Mouse (Mus musculus): ENCODE data around the gene Dsn1. TPM values are rescaled to one million over a fixed set of nuclear protein-coding genes. Genes with fewer than 3 reads are reported as not detected.

Dsn1 gene
- total RNA-seq, 2 experiments from 2014 or later: 7.7 to 10.5 TPM

GRCm38 (mm10) chr2:157027106-157028008 is 20.4 kb upstream of the Dsn1 start:
- peak; percentile 63 to 69 for DNase-seq
- intact Hi-C loops (cut with DNase I): no loop called here

DNA sequence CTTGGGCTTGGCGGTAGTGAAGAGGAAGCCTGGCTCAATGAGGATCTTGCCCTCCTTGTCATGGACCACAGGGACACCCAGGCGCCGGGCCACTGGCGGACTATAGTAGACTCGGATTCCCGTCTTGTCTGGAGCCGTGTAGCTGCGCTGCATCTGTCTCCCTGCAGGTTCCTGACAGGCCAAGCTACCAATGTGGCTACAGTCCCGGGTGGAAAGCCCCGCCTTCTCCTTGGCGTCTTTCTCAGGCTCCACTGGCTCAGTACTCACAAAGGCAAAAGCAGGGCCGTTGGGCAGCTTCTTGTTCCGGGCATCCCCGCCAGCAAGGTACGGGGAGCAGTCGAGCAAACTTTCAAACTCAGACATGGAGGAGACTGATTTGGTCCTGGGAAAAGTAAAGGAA is 14.2 kb upstream of the Dsn1 start:
- no peak for DNase-seq
- intact Hi-C loops (cut with DNase I): no loop called here

- DNase-seq: no peak
- intact Hi-C loops (cut with DNase I): no loop called here
Measured at GRCm38 (mm10) chr2:157019228-157019627, 12.3 kb upstream of the Dsn1 start.

DNA sequence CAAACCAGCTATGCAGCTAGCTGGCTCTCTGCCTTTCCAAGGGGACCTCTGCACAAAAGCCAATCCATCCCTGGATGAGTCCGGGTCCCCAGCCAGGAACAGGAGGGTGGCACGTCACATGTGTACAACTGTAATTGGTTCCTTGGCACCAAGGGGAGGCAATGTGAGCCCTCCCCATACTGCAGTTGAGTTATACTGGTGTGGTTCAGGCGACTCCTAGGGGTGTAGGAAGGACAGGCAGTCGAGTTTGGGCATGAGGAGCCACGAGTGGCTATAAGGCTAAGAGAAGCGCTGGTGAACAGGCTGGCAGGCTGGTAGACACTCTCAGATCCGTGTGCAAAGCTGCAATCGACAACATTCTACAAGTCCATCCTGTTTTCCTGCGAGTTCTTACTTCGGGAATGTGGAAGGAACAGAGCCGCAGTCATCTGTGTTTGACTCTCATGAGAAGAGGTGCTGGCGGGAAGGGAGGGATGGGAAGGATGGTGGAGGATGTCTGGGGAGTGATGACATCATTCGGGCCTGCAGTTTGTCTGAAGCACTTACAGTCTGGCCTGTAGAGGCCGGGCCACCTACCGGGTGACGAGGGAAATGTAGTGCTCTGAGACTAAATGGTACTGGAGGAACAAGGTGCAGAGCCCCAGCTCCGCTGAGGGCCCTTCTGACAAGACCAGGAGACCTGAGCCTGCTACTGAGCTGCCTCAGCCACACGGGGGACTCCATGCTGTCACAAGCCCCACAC is 9.7 kb upstream of the Dsn1 start:
- intact Hi-C loops (cut with DNase I): no loop called here
- DNase-seq: peak; percentile 28 to 40

DNA sequence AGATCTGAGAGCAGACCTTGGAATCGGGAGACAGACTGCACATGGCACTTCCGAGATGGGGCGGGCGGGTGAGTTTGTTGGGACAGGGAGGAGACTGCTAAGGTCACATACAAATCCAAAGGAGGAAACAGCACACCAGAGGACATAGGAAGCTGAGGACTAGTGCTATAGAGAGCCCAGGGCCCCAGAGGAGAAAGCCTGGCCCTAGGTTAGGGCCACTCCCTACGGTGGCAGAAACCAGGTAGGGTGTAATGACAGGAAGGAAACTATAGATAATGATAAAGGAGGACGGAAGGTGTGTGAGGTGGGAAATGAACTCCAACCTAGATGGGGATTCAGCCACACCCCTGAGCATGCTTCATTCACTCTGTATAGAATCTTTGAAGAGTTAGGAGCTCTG is 5.4 kb upstream of the Dsn1 start:
- no peak for DNase-seq
- intact Hi-C loops (cut with DNase I): no loop called here

DNA sequence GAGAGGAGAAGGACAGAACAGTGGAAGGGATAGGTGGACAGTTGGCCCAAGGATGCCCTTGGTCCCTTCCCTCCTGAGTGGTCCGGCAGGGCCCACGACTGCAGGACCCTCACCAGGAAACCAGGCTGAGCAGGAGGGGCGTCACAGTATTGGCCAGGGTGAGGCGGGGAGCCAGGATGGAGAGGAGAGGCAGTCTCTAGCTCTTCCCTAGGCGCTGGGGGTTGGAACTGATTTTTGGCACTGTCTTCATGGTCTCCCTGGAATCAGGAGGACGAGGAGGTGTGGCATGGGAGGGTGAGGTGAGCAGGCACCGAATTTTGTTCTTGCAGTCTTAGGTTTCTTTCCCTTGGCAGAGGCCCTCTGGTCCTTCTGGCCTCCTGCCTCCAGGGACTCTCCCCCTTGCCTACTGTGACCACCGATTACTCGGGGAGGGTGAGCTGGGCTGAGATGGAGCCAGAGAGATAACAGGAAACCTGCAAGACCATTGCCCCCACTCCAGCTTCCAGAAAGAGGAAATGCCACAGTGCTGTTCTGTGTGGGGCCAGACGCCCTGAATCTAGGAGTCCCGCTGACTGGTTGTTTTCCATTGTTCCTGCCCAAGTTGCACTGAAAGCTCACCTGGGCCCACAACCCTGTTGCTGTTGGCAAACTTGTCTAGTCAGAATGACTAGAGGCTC is 3.8 kb upstream of the Dsn1 start:
- no peak for DNase-seq
- intact Hi-C loops (cut with DNase I): no loop called here

- intact Hi-C loops (cut with DNase I): no loop called here
- no peak for DNase-seq
Measured at GRCm38 (mm10) chr2:157010121-157010520, 3.2 kb upstream of the Dsn1 start.

DNA sequence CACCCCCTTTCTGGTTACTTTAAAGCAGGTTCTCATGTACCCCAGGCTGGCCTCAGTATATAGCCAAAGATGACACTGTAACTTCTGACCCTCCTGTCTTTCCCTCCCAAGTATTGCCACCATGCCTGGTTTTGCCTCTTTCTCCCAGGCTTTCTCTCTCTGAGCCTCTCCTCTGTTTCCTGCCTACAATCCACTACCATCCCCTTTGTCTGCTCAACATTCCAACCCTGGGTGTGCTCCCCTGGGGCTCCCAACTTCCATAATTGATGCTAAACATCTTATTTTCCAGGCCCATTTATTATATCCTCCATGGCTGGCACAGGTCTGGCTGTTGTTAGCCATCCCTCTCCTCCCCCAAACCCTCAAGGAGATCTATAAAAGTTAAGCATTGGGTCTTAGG is 1.6 kb upstream of the Dsn1 start:
- intact Hi-C loops (cut with DNase I): no loop called here
- no peak for DNase-seq

GRCm38 (mm10) chr2:157007234-157007596 is 261 bp upstream of the Dsn1 start:
- DNase-seq: no peak
- intact Hi-C loops (cut with DNase I): no loop called here

GRCm38 (mm10) chr2:157002321-157002720 is 4.6 kb downstream of the Dsn1 start:
- DNase-seq: no peak
- intact Hi-C loops (cut with DNase I): no loop called here

GRCm38 (mm10) chr2:156998263-156998662 is 8.7 kb downstream of the Dsn1 start:
- no peak for DNase-seq
- intact Hi-C loops (cut with DNase I): loop anchor here (5.0 kb wide), 1 partner anchor 191 kb away; no protein-coding TSS in a partner anchor

- peak; percentile 57 to 60 for DNase-seq
- intact Hi-C loops (cut with DNase I): loop anchor here (1.0 to 5.0 kb wide), 3 partner anchors 92 to 189 kb away; no protein-coding TSS in a partner anchor
Measured at GRCm38 (mm10) chr2:156996576-156996975, 10.4 kb downstream of the Dsn1 start.

- intact Hi-C loops (cut with DNase I): loop anchor here (5.0 kb wide), 1 partner anchor 269 kb away; no protein-coding TSS in a partner anchor
- peak; percentile 95 to 98 for DNase-seq
Measured at GRCm38 (mm10) chr2:156991470-156992319, 15.3 kb downstream of the Dsn1 start, which contains the start of gene Ndrg3. Gene Ndrg3, minus strand, starts transcription at chr2:156992056.

- intact Hi-C loops (cut with DNase I): loop anchor here (5.0 kb wide), 1 partner anchor 269 kb away; no protein-coding TSS in a partner anchor
- DNase-seq: peak; percentile 22 to 33
Measured at GRCm38 (mm10) chr2:156990727-156991431, 16.1 kb downstream of the Dsn1 start.

DNA sequence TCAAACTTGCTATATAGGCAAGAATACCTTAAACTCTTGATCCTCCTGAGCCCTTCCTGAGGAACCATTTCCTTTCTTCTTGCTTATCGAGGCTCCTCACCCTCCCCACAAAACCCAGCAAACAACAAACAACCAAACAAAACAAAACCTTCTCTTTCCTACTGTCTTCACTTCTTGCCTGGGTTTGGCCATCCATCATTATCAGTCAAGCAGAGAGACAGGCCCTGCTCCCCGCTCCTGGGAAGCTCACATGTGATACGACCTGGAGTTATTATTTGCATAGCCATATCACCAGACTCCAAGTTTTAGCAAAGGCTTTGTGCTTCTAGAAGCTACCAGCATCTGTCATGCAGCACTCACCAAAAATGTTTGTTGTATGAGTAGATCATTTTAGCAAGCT is 19.6 kb downstream of the Dsn1 start:
- intact Hi-C loops (cut with DNase I): no loop called here
- no peak for DNase-seq

DNA sequence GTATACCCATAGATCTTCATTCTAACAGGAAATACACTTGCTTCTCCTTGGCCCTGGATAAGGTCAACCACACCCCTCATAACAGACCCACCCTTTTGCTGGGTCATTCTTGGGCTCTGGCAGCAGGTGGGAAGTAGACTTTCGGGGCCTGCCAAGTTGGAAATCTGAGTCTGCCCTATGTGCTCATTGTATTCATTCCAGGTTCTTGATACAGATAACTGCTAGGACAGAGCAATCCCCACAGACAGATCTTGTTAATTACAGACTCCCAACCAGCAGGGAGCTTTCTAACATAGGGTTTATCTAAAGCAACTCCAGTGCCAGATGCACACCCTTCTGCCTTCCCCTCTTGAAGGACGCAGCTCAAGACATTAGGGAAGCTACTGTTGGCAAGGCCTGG is 24.1 kb downstream of the Dsn1 start:
- DNase-seq: peak; percentile 46 to 61
- intact Hi-C loops (cut with DNase I): no loop called here

DNA sequence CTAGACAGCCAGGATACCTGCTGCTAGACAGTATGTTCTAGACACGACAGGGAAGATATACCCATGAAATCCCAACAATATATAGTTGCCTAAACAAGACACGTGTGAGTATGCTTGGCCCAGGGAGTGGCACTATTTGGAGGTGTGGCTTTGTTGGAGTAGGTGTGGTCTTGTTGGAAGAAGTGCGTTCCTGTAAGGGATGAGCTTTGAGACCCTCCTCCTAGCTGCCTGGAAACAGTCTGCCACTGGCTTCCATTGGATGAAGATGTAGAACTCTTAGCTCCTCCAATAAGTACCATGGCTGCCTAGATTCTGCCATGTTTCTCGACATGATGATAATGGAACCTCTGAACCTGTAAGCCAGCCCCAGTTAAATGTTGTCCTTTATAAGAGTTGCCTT is 25.7 kb downstream of the Dsn1 start:
- intact Hi-C loops (cut with DNase I): no loop called here
- DNase-seq: no peak

GRCm38 (mm10) chr2:156980059-156980458 is 26.9 kb downstream of the Dsn1 start:
- intact Hi-C loops (cut with DNase I): no loop called here
- no peak for DNase-seq

GRCm38 (mm10) chr2:156976711-156977110 is 30.2 kb downstream of the Dsn1 start:
- intact Hi-C loops (cut with DNase I): no loop called here
- DNase-seq: no peak

Measured in heart, postnatal 10 days (tissue).